Mouse (Mus musculus): ENCODE data around the gene Nab2. TPM values are rescaled to one million over a fixed set of nuclear protein-coding genes. Genes with fewer than 3 reads are reported as not detected.
"Not testable (repeated sequence)": the region's sequence is repeated elsewhere in the genome, so short reads cannot be mapped to it uniquely, and the experiment has no call there.

The Nab2 gene
- polyA plus RNA-seq, 1 experiment = not detected

DNA sequence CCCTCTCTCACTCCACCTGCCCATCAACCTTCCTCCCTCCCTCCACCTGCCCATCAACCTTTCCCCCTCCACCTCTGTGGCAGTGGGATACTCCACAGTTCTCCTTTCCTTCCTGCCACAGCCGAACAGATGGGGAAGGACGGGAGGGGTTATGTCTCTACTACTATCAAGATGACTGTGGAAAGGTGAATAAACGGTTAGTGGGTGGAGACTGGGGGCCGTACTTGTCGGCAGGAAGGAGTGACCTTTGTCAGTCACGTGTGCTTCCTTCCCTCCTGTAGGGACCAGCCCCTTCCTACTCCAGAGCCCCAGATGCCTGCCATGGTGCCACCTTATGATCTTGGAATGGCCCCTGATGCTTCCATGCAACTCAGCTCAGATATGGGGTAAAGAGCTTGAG is 10.3 kb downstream of the Nab2 start:
- no peak overlapping the region for H3K27ac ChIP-seq (ENCODE audit: insufficient read depth, low read depth, low read length)
- H3K4me3 ChIP-seq (ENCODE audit: insufficient read depth, low read depth, low read length) = no peak overlapping the region
- peaks cover 35% of the 10 kb centered on the region for H3K4me1 ChIP-seq (ENCODE audit: control insufficient read depth, insufficient read depth, low read length)
- WGBS = 37% methylated on average over 6 of the region's 6 CpGs
- no peak for TF ChIP-seq POLR2A (IDR thresholded peaks at IDR 0.05; ENCODE audit: insufficient read depth, low read depth, low read length)
- no peak for TF ChIP-seq CTCF (IDR thresholded peaks at IDR 0.05; ENCODE audit: insufficient read depth, low read depth, low read length)

GRCm38 (mm10) chr10:127657617-127658016 is 10.8 kb downstream of the Nab2 start:
- 60% methylated on average over 6 of the region's 6 CpGs for WGBS
- not testable (repeated sequence) for H3K4me3 ChIP-seq (ENCODE audit: insufficient read depth, low read depth, low read length); H3K27ac ChIP-seq (ENCODE audit: insufficient read depth, low read depth, low read length)
- H3K4me1 ChIP-seq (ENCODE audit: control insufficient read depth, insufficient read depth, low read length) = peaks cover 30% of the 10 kb centered on the region

GRCm38 (mm10) chr10:127654970-127655579 is 13.3 kb downstream of the Nab2 start:
- no peak overlapping the region for H3K4me3 ChIP-seq (ENCODE audit: insufficient read depth, low read depth, low read length)
- H3K4me1 ChIP-seq (ENCODE audit: control insufficient read depth, insufficient read depth, low read length) = peaks cover 9% of the 10 kb centered on the region
- no peak overlapping the region for H3K27ac ChIP-seq (ENCODE audit: insufficient read depth, low read depth, low read length)
- 89% methylated on average over 16 of the region's 16 CpGs for WGBS
- TF ChIP-seq CTCF (IDR thresholded peaks at IDR 0.05; ENCODE audit: insufficient read depth, low read depth, low read length) (no peak), POLR2A (IDR thresholded peaks at IDR 0.05; ENCODE audit: insufficient read depth, low read depth, low read length) (no peak)

GRCm38 (mm10) chr10:127652906-127653638 is 15.3 kb downstream of the Nab2 start:
- Histone ChIP-seq H3K27ac (ENCODE audit: insufficient read depth, low read depth, low read length) (no peak overlapping the region), H3K4me3 (ENCODE audit: insufficient read depth, low read depth, low read length) (peak overlapping the region; percentile 39), H3K4me1 (ENCODE audit: control insufficient read depth, insufficient read depth, low read length) (no peaks in the 10 kb centered on the region)
- no peak for TF ChIP-seq POLR2A (IDR thresholded peaks at IDR 0.05; ENCODE audit: insufficient read depth, low read depth, low read length)
- 50% methylated on average over 21 of the region's 21 CpGs for WGBS

DNA sequence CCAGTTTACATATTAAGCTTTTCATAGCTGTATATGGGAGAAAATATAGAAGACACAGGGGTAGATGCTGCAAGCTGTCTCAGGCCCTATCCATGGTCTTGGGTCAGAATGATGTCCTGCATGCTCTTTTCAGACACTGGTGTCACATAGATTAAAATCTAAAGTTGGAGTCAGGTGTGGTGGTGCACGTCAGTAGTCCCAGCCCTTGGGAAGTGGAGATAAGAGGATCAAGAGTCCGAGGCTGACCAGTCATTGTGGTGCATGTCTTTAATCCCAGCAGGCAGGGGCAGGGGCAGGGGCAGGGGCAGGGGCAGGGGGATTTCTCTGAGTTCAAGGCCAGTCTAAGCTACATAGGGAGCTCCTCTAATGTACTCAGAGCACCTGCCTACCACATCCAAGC is 22.6 kb downstream of the Nab2 start:
- Histone ChIP-seq H3K27ac (ENCODE audit: insufficient read depth, low read depth, low read length) (no peak overlapping the region), H3K4me3 (ENCODE audit: insufficient read depth, low read depth, low read length) (no peak overlapping the region), H3K4me1 (ENCODE audit: control insufficient read depth, insufficient read depth, low read length) (peaks cover 20% of the 10 kb centered on the region)
- TF ChIP-seq POLR2A (IDR thresholded peaks at IDR 0.05; ENCODE audit: insufficient read depth, low read depth, low read length) (no peak), CTCF (IDR thresholded peaks at IDR 0.05; ENCODE audit: insufficient read depth, low read depth, low read length) (no peak)
- WGBS = 79% methylated on average over 2 of the region's 2 CpGs

GRCm38 (mm10) chr10:127643553-127644238 is 24.7 kb downstream of the Nab2 start:
- H3K4me1 ChIP-seq (ENCODE audit: control insufficient read depth, insufficient read depth, low read length) = peaks cover 20% of the 10 kb centered on the region
- H3K4me3 ChIP-seq (ENCODE audit: insufficient read depth, low read depth, low read length) = peak overlapping the region; percentile 42
- H3K27ac ChIP-seq (ENCODE audit: insufficient read depth, low read depth, low read length) = no peak overlapping the region
- WGBS = 11% methylated on average over 25 of the region's 25 CpGs
- TF ChIP-seq POLR2A (IDR thresholded peaks at IDR 0.05; ENCODE audit: insufficient read depth, low read depth, low read length) (no peak), CTCF (IDR thresholded peaks at IDR 0.05; ENCODE audit: insufficient read depth, low read depth, low read length) (no peak)

DNA sequence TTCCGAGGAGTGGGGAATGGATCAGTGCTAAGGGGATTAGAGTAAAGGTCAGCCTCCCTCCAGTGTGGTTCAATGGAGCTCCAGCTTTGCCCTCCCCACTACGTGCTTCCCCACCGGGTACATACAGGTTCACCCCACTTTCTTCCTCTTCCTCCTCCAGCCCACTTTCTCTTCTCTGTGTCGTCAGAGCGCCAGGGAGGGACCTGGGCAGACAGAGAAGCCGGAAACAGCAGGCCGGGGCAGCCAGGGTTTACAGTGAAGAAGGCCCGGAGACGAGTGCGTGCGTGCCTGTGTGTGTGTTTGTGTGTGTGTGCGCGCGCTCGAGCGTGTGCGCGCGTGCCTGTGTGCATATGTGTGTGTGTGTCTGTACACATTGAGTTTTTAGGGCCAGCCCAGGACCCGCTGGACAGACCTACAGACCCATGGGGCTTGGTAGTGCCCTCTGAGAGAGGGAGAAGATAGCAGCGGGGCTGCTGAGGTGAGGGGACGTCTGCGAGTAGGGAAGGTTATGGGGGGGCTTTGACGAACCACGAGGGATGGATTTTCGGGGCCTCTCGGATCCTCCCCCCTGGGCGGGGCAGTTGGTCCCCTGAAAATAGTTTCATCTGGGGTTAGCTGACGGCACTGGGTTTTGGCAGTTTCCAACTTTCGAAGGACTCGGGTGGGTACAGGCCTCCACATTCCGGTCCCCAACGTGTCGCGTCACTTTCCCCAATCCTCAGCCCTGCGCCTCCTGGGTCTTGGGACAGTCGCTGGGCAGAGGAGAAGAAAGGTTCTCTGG is 25.4 kb downstream of the Nab2 start, which contains the start of gene Stat6:
Stat6 (plus strand) TSS at position 215 of the 781 bp plus-strand sequence.
- Histone ChIP-seq H3K27ac (ENCODE audit: insufficient read depth, low read depth, low read length) (peak within 1 kb of the TSS; percentile 9), H3K4me3 (ENCODE audit: insufficient read depth, low read depth, low read length) (peak within 1 kb of the TSS; percentile 42), H3K4me1 (ENCODE audit: control insufficient read depth, insufficient read depth, low read length) (peaks cover 20% of the 10 kb centered on the region)
- WGBS = 25% methylated on average over 37 of the region's 37 CpGs
- TF ChIP-seq POLR2A (IDR thresholded peaks at IDR 0.05; ENCODE audit: insufficient read depth, low read depth, low read length) (no peak), CTCF (IDR thresholded peaks at IDR 0.05; ENCODE audit: insufficient read depth, low read depth, low read length) (no peak)

DNA sequence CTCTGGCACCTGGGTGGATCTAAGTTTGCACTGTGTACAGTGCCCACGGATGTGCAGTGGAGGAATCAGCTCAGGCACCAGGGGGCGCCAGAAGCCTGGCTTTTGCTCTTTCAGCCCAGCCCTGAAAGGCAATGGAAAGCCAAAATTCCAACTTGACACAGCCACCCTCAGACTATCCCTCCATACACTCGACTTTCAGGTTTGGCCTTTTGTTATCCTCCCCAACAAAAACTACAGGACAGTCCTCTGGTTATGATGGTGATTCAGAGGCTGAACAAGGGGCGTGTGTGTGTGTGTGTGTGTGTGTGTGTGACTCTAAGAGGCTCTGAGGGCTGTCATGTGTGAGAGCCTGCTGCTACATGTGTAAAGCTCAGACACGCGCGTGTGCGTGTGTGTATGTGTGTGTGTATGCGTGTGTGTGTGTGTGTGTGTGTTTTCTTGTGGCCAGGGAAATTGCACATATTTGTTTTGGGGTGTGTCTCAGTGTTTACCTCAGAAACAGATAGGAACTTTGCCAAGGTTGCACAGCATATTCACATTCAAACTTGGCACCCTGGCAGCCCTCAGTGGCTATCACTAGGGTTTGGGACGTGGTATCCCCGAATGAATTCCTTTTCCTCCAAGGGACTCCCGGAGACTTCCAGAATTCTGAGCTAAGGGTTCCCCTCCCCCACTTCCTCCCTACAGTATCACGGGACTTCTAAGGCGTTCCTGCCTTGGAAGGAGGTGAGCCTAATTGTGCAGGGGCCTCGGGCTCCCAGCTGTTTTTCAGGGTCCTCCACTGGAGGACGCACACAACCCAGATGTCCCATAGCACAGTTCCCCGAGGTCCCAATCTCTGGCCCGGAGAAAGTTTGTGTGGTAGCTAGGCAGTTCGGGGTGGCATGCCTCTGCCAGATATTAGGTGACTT is 26.3 kb downstream of the Nab2 start:
- Histone ChIP-seq H3K27ac (ENCODE audit: insufficient read depth, low read depth, low read length) (peak overlapping the region; percentile 9), H3K4me3 (ENCODE audit: insufficient read depth, low read depth, low read length) (peak overlapping the region; percentile 42), H3K4me1 (ENCODE audit: control insufficient read depth, insufficient read depth, low read length) (peaks cover 20% of the 10 kb centered on the region)
- TF ChIP-seq POLR2A (IDR thresholded peaks at IDR 0.05; ENCODE audit: insufficient read depth, low read depth, low read length) (no peak), CTCF (IDR thresholded peaks at IDR 0.05; ENCODE audit: insufficient read depth, low read depth, low read length) (peak; percentile 91)
- WGBS = 9% methylated on average over 19 of the region's 19 CpGs

Data from olfactory bulb, adult 2 months (tissue).